Mouse (Mus musculus): ENCODE results near the gene Thoc3. TPM values are rescaled to one million over a fixed set of nuclear protein-coding genes. Genes with fewer than 3 reads are reported as not detected.
"Not testable (repeated sequence)": the region's sequence is repeated elsewhere in the genome, so short reads cannot be mapped to it uniquely, and the experiment has no call there.

The Thoc3 gene
- 10 to 100 TPM; 32.1 to 33.1 TPM for total RNA-seq (2021)
- long read RNA-seq, experiment 1, transcript Thoc3-201 (6 exons, 2,335 nt) = major isoform, 34 of 39 reads
- long read RNA-seq, experiment 1, partial matches to known transcripts = 3 of 39 reads
- long read RNA-seq, experiment 1, other reads (novel, unspliced or antisense) = 2 of 39 reads
- long read RNA-seq, experiment 2, transcript Thoc3-201 (6 exons, 2,335 nt) = major isoform, 28 of 29 reads
- long read RNA-seq, experiment 2, partial matches to known transcripts = 1 of 29 reads
- long read RNA-seq, experiment 2, other reads (novel, unspliced or antisense) = 0 of 29 reads

DNA sequence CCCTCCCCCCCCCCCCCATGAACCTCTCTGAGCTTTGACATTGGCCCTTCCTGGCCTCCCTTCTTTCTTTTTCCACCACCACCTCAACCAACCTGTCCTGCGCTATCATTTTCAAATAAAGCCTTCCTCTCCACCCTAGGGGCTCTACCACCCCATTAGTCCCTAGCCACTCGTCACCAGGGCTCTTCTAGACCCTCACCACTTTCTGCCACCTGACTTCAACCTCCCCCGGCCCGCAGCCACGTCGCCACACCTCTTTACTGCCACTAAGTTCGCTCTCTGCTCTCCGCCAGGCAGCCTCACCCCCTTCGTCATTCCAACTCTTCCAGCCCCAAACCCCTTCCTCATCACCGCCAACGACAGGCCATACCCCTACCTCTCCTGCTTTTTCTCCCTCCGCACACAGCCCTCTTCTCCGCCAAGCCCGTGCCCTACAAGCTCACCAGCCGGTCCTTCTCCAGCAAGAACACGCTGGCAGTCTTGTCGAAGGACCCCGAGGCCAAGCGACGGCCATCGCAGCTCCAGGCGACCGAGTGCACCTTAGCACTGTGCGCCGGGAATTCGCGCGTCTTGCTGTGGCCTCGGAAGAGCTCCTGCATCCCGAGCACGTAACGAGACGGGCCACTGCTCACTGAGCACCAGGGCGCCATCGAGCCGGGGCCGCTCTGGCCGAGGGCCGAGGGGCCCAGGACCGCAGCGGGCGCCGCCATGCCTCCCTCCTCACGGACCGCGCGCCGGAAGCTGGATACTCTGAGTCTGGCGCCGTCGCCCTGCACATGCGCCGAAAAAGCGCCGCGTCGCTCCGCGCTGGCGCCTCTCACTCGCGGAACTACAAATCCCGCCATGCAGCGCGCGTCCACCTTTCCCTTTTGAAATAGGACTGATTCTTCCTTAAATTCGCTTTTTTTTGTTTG lies at the start of gene Thoc3:
Gene Thoc3 (minus strand): TSS at position 752 of the 914 bp plus-strand sequence.
- peak; percentile 91 to 94 for DNase-seq (ENCODE audit: low spot score in 2 of 2)

DNA sequence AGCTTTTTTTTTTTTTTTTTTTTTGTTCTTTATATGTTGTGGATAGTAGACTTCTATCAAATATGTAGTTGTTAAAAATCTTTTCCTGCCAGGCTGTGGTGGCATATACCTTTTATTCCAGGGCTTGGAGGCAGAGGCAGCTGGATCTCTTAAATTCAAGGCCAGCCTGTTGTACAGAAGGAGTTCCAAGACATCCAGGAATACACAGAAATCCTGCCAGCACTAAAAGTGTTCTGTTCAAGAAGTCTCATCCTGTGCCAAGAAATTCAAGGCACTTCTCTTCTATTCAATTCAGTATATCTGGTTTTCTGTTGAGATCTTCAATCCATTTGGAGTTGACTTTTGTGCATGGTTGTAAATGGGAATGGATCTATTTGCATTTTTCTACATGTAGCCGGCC lies 37.3 kb upstream of the Thoc3 start:
- no peak for DNase-seq (ENCODE audit: low spot score in 2 of 2)

DNA sequence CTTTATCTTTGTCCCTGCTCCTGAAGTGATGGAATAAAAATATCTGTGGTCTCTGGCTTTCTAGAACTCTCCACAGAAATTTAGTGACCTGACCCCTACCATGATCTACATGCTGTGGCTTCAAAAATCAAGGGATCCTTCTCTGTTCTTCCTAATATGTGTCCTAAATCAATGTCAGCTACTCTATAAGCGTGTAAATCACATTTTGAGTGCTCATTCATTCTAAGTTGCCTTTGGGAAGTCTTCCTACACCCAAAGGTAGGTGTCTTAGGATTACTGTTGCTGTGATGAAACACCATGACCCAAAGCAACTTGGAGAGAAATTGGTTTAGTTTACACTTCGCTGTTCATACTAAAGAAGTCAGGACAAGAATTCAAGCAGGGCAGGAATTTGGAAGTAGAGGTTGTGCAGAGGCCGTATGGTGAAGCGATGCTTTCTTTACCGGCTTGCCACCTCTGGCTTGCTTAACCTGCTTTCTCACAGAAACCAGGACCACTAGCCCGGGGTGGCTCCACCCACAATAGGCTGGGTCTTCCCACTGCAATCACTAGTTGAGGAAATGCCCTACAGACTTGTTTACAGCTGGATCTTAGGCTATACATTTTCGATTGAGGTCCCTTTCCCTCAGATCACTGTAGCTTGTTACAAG lies 36.1 kb upstream of the Thoc3 start:
- DNase-seq (ENCODE audit: low spot score in 2 of 2) = no peak

DNA sequence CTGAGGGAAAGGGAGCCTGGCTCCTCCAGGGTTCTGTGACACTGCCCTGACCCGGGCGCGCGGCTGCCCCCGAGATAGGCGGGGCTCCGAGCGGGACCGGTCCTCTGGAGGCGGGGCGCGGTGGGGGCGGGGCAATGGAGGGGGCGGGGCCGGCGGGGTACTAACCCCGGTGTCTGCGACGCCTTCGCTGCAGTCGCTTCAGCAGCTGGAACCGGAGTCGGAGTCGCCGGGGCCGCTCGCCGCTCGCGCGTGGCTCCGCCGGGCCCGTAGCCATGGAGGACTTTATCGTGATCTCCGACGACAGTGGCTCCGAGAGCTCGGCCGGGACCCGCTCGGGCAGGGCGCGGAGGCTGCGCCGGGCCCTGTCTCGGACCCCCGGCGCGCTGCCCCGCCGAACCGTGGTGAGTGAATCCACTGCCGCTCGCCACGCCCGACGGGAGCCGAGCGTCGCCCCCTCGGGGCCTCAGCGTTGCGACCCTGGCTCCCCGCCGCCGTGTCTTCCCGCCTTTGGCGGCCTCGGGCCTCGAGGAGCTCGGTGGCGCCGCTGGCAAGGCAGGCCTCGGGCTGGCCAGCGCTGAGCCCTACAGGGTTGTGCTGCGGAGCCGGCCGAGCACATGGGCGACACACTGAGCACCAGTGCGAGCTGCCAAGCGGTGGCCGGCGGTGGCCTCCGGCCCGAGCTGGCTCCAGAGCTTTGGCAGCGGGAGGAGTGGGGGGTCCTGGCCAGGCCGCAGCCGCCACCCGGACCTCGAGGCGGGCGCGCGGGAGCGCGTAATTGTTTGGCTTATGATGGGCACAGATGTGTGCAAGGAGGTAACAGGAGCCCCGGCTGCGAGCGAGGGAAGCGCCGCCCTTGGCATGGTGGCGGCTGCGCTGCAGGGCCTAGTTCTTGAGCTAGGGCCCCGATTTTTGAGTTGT lies 35.2 kb upstream of the Thoc3 start, which contains the start of gene Simc1:
Gene Simc1 (plus strand): TSS at position 176 of the 918 bp plus-strand sequence.
- peak; percentile 52 to 57 for DNase-seq (ENCODE audit: low spot score in 2 of 2)

DNA sequence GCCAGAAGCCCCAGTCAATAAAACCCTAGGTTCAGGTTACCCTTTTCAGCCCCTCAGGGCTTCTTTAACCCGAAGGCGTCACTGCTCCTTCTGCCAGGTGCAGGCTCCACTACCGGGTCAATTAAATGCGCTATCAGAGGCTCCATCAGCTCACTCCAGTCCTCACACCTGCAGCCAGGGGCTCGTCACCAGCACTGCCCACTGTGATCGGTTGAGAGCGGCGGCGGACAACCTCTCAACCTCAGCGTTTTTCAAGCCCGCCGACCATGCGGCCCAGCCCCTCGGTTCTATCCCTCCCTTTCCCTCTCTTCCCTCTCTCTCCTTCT lies 34.6 kb upstream of the Thoc3 start:
- no peak for DNase-seq (ENCODE audit: low spot score in 2 of 2)

DNA sequence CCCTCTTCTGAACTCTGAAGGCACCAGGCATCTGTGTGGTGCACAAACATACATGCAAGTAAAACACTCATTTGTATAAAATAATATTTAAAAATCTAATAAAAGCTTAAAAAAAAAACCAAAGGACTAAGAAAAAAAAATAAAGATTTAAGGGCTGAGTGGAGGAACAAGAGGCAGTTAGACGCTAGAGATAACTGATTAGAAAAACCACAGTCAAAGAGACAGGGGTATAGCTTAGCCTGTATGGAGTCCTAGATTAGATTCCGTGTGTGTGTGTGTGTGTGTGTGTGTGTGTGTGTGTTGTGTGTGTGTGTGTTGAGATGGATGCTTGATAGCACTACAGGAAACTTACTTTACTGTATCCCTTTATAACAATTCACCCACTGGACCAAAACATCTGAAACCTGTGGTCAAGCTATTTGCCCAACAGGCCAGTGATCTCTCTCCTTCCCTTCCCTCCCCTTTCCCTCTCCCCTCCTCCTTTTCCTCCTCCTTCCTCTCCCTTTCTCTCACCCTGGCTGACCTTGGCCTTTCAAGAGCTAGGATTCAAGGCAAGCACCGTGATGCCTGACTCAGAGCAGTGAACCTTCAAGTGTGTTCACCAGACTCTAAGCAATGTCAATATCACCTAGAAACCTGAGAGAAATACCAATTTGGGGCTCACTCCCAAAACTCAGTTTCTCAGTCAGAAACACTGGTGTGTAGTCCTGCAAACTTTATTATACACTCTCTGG lies 33.5 kb upstream of the Thoc3 start:
- DNase-seq (ENCODE audit: low spot score in 2 of 2) = no peak

DNA sequence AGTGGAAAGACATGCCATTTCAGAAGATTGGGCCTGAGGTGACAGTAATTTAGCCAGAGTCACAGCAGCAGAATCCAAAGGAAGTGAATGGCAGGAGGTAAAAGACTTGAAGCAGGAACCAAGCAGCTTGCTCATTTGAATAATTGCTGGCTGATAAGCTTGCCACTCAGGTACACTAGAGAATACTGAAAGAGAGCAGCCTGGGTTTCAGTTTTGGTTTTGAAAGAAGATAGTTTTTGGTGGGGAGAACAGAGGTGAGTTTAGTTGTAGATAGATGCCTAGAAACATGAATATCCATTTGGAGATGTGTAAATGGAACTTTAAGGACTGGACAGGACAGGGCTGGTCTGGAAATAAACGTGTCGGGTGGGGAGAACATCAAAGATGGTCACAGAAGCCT lies 32.7 kb upstream of the Thoc3 start:
- no peak for DNase-seq (ENCODE audit: low spot score in 2 of 2)

DNA sequence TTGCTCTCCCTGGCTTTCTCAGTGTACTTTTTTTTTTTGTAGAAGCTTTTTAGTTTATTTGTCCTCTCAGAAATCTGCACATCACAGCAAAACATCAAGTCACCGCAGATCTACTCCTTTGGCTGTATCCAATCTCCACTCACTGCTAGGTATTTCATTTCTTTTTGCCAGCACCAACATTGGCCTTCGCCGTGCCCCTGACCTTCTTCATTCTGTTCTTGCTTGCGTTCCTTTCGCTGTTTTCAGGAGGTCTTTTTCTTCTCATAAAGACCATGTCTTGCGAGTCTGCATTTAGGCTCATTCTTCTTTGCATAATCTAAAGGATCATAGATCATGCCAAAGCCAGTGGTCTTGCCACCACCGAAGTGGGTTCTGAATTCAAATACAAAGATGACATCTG lies 30.9 kb upstream of the Thoc3 start:
- DNase-seq (ENCODE audit: low spot score in 2 of 2) = not testable (repeated sequence)

DNA sequence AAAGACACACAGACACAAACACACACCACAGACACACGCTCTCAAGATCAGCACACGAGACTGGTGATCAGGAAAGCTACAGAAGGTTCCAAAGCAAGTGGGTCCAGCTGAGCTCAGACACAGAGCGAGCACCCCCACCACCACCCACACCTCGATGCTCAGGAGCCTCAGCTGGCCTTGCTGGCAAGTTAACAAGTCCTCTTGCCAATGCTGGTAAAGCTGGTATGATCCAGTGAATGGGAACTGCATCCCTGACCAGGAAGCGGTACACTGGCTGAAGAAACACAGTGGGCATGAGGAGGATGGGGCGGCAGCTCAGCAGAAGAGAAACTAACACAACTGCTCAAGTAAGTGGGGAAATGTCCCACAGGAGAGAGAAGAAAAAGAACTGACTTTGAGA lies 22.7 kb upstream of the Thoc3 start:
- no peak for DNase-seq (ENCODE audit: low spot score in 2 of 2)

DNA sequence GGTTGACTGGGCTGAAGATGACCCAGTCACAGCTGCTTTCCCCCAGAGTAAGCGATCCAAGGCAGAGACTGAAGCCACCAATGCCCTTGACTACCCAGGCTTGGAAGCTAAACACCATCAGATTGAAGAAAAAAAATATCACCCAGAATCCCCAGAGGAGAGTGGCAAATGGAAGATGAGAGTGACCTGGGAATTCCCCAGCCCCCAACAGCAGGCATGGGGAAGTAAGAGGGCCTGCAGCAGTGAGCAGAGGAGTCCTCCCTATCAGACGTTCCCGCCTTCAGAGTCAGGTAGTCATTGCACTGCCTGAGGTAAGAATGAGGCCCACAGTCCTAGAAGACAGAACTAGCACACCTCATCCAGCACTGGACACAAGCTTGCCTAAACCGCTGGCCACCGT lies 21.8 kb upstream of the Thoc3 start:
- DNase-seq (ENCODE audit: low spot score in 2 of 2) = no peak

DNA sequence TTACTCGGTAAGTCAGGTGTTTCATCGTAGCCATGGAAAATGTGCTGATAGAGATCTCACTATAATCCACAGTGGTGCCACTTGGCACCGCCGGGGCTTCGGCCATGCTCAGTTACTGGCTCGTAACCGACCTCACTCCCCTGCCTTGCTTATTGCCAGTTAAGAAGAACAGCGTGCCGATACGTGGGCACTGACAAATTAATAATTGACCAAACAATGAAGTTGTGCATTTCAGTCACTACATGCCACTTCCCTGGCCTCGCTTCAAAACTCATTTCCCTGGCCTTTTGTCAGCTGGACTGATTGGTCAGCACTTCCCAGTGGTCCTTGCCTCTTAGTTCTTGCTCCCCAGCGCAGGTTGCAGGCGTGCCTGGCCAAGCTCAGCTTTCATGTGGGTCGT lies 12.8 kb upstream of the Thoc3 start:
- DNase-seq (ENCODE audit: low spot score in 2 of 2) = no peak

DNA sequence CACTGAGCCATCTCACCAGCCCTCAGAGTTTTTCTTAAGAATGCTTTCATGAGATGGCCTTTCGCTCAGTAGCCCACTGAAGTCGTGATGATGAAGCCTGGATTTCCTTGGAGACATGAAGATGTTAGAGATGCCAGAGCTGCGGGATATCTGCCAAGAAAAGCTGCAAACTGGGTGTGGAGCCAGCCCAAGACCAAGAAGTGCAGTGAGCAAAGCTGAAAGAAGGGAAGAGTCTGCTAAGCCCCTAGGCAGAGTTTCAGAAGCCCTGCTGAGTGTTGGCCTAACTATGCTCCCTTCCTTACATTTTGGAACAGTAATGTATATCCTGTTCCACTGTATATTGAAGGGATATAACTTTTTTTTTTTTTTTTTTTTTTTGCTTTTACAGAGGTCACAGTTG lies 10.6 kb upstream of the Thoc3 start:
- DNase-seq (ENCODE audit: low spot score in 2 of 2) = no peak

DNA sequence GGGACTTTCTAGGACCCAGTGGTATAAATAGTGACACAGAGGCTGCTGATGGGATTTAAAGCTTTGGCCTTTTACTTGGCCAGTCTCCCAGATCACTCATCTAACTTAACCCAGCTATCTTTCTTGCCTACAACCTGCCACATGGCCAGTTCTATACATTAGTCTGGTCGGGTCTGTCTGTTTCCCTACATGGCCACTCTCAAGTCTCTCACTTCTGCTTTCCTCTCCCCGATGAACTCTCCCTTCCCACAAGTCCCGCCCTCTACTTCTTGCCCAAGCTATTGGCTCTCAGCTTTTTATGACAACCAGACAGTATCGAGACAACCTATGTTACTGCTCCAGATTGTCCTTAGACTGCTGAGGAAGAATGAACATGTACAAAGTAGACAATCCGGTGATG lies 7.1 kb upstream of the Thoc3 start:
- no peak for DNase-seq (ENCODE audit: low spot score in 2 of 2)

DNA sequence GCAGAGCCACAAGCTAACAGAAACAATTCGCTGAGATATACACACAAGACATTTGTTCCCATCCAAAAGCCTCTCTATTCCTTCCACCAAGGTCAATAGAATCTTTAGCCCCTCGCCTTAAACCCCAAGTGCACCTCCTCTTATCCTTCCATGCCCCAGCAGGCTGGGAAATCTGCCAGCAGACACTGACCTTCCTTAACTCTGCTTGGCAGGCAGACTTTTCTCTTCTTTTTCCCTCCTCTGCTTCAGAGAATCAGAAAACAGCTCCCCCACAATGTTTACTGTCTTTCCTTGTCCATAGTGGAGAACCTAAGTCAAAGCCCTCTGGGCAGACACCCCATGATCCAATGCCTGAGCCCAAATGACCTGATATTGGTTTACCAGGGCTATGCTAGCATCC lies 6.3 kb upstream of the Thoc3 start:
- no peak for DNase-seq (ENCODE audit: low spot score in 2 of 2)

DNA sequence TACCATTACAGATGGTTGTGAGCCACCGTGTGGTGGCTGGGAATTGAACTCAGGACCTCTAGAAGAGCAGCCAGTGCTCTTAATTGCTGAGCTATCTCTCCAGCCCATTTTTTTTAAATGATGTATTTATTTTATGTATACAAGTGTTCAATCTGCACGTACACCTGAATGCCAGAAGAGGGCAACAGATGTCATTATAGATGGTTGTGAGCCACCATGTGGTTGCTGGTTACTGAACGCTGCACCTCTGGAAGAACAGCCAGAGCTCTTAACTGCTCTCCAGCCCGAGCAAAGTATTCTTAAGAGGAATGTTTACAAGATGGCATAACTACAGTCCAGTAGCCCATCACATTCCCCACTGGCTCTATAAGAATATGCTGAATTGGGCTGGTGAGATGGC lies 3.3 kb upstream of the Thoc3 start:
- no peak for DNase-seq (ENCODE audit: low spot score in 2 of 2)

DNA sequence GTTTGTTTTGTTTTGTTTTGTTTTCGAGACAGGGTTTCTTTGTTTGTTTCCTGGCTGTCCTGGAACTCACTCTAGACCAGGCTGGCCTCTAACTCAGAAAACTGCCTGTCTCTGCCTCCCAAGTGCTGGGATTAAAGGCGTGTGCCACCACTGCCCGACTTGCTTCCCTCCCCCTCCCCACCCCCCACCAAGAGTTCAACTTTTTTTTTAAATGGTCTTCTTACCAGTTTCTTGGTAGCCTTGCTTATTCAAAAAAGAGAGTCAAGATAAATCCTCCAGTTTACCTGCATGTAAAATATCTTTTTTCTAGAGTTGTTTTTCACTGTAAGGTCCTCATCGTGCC lies 334 bp upstream of the Thoc3 start:
- DNase-seq (ENCODE audit: low spot score in 2 of 2) = no peak

DNA sequence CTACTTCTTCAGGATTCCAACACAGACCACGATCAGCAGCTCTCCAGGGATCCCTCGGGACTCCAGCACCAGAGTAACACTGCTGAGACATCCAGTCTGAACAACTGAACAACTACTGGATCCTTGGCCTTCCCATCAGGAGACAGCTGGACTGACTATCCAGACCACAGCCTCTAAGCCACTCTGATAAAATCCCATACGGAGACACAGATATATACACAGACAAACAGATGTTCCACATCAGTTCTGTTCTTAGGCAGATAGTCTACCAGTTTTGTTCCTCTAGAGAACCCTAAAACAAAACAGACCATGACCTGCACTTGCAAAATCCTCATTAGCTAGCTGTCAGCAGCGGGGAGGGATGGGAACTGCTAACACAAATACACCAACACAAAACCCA lies 9.4 kb downstream of the Thoc3 start:
- no peak for DNase-seq (ENCODE audit: low spot score in 2 of 2)

DNA sequence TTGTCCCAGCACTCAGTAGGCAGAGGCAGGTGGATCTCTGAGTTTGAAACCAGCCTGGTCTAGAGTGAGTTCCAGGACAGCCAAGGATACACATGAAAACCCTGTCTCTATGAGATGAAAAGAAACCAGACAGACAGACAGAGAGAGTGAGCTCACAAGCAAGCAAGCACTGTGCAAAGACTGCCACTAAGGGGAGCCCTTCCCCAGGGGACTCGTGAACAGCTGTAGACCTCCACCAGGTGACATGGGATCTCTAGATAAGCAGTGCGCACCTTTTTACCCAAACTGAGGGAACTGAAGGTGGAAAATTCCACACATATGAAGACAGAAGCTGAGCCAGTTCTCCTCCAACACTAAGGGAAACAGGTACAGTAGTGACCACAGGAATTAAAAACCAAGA lies 11.6 kb downstream of the Thoc3 start:
- DNase-seq (ENCODE audit: low spot score in 2 of 2) = no peak

DNA sequence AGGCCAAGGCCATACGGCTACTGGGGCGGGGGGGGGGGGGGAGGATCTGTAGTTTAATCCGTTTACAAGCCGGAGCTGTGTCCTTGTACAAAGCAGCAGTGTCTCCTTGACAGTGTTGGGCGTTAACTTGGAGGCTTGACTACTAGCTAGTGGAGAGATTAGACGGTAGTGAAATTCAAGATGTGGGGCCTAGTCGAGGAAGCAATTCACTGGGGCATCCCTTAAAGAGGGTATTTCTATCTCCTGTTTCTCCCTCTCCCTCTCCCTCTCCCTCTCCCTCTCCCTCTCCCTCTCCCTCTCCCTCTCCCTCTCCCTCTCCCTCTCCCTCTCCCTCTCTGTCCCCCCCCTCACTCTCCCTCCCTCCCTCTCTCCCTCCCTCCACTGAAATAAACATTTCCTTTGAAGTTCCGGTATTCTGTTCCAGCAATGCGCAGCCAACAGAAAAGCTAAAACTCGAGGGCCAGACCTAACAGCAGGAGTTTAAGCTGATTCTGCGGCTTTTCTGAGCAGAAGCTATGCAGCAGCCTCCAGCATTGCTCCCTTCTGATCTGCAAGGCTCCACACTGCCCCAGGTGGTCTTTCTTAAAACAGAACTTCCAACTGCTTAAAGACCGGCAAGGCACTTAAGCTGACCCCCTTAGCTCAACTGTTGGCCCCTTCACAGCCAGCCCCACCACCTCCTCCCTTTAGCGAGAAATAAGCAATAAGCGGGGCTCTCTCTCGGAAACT lies 21.0 kb downstream of the Thoc3 start:
- peak; percentile 20 to 33 for DNase-seq (ENCODE audit: low spot score in 2 of 2)

All from left cerebral cortex, adult 18-20 months (tissue).